Mouse (Mus musculus): ENCODE data around the gene Slc16a3. TPM values are rescaled to one million over a fixed set of nuclear protein-coding genes. Genes with fewer than 3 reads are reported as not detected.

Slc16a3 gene
- polyA plus RNA-seq, 1 experiment from 2014 or later, result 4.8 TPM

GRCm38 (mm10) chr11:120916477-120916876 lies 31.8 kb upstream of the Slc16a3 start:
- ATAC-seq (ENCODE audit: low FRiP score, low TSS enrichment), result no peak
- Histone ChIP-seq H3K4me3 (replicated peaks; ENCODE audit: low read depth, low read length) (no peak overlapping the region), H3K4me2 (ENCODE audit: low read length) (no peak overlapping the region), H3K27ac (replicated peaks; ENCODE audit: low read depth, low read length) (no peak overlapping the region), H3K27me3 (ENCODE audit: control insufficient read depth, insufficient read depth, low read length) (no peaks in the 10 kb centered on the region), H3K4me1 (ENCODE audit: control insufficient read depth, insufficient read depth, low read length) (no peaks in the 10 kb centered on the region), H3K36me3 (ENCODE audit: control insufficient read depth, insufficient read depth, low read length) (peaks cover 34% of the 10 kb centered on the region), H3K9me3 (ENCODE audit: control insufficient read depth, low read length) (no peaks in the 10 kb centered on the region), H3K9ac (replicated peaks; ENCODE audit: low read length) (no peak overlapping the region)
- WGBS, result 88% methylated on average over 3 of the region's 3 CpGs
- no peak for DNase-seq

GRCm38 (mm10) chr11:120917756-120918155 lies 30.5 kb upstream of the Slc16a3 start:
- no peak overlapping the region for H3K9ac ChIP-seq (replicated peaks; ENCODE audit: low read length)
- H3K4me2 ChIP-seq (ENCODE audit: low read length), result no peak overlapping the region
- 95% methylated on average over 5 of the region's 5 CpGs for WGBS
- no peak overlapping the region for H3K27ac ChIP-seq (replicated peaks; ENCODE audit: low read depth, low read length)
- no peak overlapping the region for H3K4me3 ChIP-seq (replicated peaks; ENCODE audit: low read depth, low read length)
- H3K27me3 ChIP-seq (ENCODE audit: control insufficient read depth, insufficient read depth, low read length), result no peaks in the 10 kb centered on the region
- H3K9me3 ChIP-seq (ENCODE audit: control insufficient read depth, low read length), result no peaks in the 10 kb centered on the region
- H3K36me3 ChIP-seq (ENCODE audit: control insufficient read depth, insufficient read depth, low read length), result peaks cover 34% of the 10 kb centered on the region
- no peak for DNase-seq
- H3K4me1 ChIP-seq (ENCODE audit: control insufficient read depth, insufficient read depth, low read length), result no peaks in the 10 kb centered on the region
- ATAC-seq (ENCODE audit: low FRiP score, low TSS enrichment), result no peak

DNA sequence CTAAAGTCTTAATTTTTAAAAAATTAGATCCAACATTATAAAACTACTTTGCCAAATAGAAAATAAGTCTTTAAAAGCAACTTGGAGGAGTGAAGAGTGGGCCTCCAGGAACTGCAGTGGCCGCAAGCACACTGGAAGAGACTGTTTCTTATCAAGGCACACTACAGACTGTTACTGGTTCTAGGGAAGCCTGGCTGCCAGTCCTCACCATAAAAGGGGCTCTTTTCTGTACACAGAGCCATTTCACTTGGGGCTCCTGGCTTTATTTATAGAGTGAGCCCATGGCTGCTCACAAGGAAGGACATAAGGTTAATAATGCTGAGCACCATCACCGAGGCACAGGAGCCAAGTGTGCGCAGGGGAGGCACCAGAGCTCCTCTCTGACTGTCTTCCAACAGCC lies 25.8 kb upstream of the Slc16a3 start:
- no peak for DNase-seq
- H3K36me3 ChIP-seq (ENCODE audit: control insufficient read depth, insufficient read depth, low read length), result peaks cover 26% of the 10 kb centered on the region
- WGBS, result 97% methylated on average over 3 of the region's 3 CpGs
- no peak overlapping the region for H3K9ac ChIP-seq (replicated peaks; ENCODE audit: low read length)
- H3K4me1 ChIP-seq (ENCODE audit: control insufficient read depth, insufficient read depth, low read length), result no peaks in the 10 kb centered on the region
- H3K27ac ChIP-seq (replicated peaks; ENCODE audit: low read depth, low read length), result no peak overlapping the region
- H3K4me3 ChIP-seq (replicated peaks; ENCODE audit: low read depth, low read length), result no peak overlapping the region
- no peaks in the 10 kb centered on the region for H3K27me3 ChIP-seq (ENCODE audit: control insufficient read depth, insufficient read depth, low read length)
- no peak overlapping the region for H3K4me2 ChIP-seq (ENCODE audit: low read length)
- H3K9me3 ChIP-seq (ENCODE audit: control insufficient read depth, low read length), result no peaks in the 10 kb centered on the region
- no peak for ATAC-seq (ENCODE audit: low FRiP score, low TSS enrichment)

- no peak for DNase-seq
- WGBS, result 92% methylated on average over 4 of the region's 4 CpGs
- ATAC-seq (ENCODE audit: low FRiP score, low TSS enrichment), result no peak
These were observed 19.8 kb upstream of the Slc16a3 start for GRCm38 (mm10) chr11:120928468-120928867.

GRCm38 (mm10) chr11:120931479-120931878 lies 16.8 kb upstream of the Slc16a3 start:
- no peak overlapping the region for H3K9ac ChIP-seq (replicated peaks; ENCODE audit: low read length)
- 96% methylated on average over 4 of the region's 4 CpGs for WGBS
- H3K4me2 ChIP-seq (ENCODE audit: low read length), result no peak overlapping the region
- H3K27me3 ChIP-seq (ENCODE audit: control insufficient read depth, insufficient read depth, low read length), result no peaks in the 10 kb centered on the region
- H3K4me3 ChIP-seq (replicated peaks; ENCODE audit: low read depth, low read length), result no peak overlapping the region
- H3K27ac ChIP-seq (replicated peaks; ENCODE audit: low read depth, low read length), result no peak overlapping the region
- DNase-seq (no peak), ATAC-seq (ENCODE audit: low FRiP score, low TSS enrichment) (no peak)
- no peaks in the 10 kb centered on the region for H3K4me1 ChIP-seq (ENCODE audit: control insufficient read depth, insufficient read depth, low read length)
- H3K9me3 ChIP-seq (ENCODE audit: control insufficient read depth, low read length), result no peaks in the 10 kb centered on the region
- H3K36me3 ChIP-seq (ENCODE audit: control insufficient read depth, insufficient read depth, low read length), result no peaks in the 10 kb centered on the region

More at GRCm38 (mm10) chr11:120928468-120928867, 19.8 kb upstream of the Slc16a3 start:
- Histone ChIP-seq H3K9ac (replicated peaks; ENCODE audit: low read length) (no peak overlapping the region), H3K4me3 (replicated peaks; ENCODE audit: low read depth, low read length) (no peak overlapping the region), H3K27ac (replicated peaks; ENCODE audit: low read depth, low read length) (no peak overlapping the region), H3K36me3 (ENCODE audit: control insufficient read depth, insufficient read depth, low read length) (0 out of 2 replicates have a peak, but pooled peaks cover 2% of the 10 kb centered on the region), H3K9me3 (ENCODE audit: control insufficient read depth, low read length) (no peaks in the 10 kb centered on the region), H3K4me2 (ENCODE audit: low read length) (no peak overlapping the region), H3K27me3 (ENCODE audit: control insufficient read depth, insufficient read depth, low read length) (no peaks in the 10 kb centered on the region), H3K4me1 (ENCODE audit: control insufficient read depth, insufficient read depth, low read length) (no peaks in the 10 kb centered on the region)

DNA sequence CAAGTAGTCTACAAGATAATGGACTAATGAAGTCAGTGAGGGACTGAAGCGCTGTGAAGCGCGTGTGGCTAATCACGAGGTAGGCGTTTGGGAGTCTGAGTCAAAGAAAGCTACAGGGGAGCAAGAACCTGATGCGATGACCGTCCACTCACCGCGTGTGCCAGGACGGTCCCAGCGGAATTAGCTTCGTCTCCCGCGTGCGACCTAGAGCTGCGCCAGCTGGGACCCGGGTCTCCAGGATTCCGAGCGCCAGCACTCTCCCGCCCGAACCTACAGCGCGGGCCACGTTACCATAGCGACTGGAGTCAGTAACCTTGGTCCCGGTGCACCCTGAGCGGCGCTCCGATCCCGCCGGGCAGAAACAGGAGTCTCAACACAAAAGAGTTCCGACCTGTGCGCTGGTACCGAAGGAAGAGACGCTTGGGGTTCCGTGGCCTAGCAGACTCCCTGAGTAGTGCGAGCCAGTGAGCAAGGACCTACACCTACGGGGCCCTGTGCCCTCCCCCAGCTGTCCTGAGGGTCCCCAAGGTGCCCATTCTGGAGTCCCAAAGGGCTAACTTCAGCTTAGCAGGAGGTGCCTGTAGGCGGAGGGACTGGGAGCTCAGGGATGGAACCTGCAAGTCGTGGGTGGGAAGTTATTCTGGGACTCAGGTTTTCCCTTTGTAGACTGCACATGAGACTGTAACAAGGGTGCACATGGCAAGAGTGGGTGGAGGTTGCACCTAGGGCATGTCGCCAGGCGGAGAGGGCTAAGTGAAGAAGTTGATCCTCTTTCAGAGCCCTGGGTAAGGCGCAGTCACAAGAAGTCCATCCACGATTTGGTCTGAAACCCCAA lies 15.5 kb upstream of the Slc16a3 start, which contains the start of gene Ccdc57:
TSS of gene Ccdc57 (minus strand) at position 309 of the 835 bp plus-strand sequence.
- H3K9me3 ChIP-seq (ENCODE audit: control insufficient read depth, low read length), result no peaks in the 10 kb centered on the region
- no peaks in the 10 kb centered on the region for H3K36me3 ChIP-seq (ENCODE audit: control insufficient read depth, insufficient read depth, low read length)
- WGBS, result 8% methylated on average over 44 of the region's 44 CpGs
- peak within 1 kb of the TSS; percentile 67 for H3K4me3 ChIP-seq (replicated peaks; ENCODE audit: low read depth, low read length)
- 0 out of 2 replicates have a peak within 1 kb of the TSS, but pooled peaks have one; percentile 28 for H3K27ac ChIP-seq (replicated peaks; ENCODE audit: low read depth, low read length)
- DNase-seq (peak; percentile 94), ATAC-seq (ENCODE audit: low FRiP score, low TSS enrichment) (peak; percentile 84)
- H3K27me3 ChIP-seq (ENCODE audit: control insufficient read depth, insufficient read depth, low read length), result no peaks in the 10 kb centered on the region
- H3K9ac ChIP-seq (replicated peaks; ENCODE audit: low read length), result peak within 1 kb of the TSS; percentile 58
- peak within 1 kb of the TSS; percentile 66 for H3K4me2 ChIP-seq (ENCODE audit: low read length)
- H3K4me1 ChIP-seq (ENCODE audit: control insufficient read depth, insufficient read depth, low read length), result no peaks in the 10 kb centered on the region

DNA sequence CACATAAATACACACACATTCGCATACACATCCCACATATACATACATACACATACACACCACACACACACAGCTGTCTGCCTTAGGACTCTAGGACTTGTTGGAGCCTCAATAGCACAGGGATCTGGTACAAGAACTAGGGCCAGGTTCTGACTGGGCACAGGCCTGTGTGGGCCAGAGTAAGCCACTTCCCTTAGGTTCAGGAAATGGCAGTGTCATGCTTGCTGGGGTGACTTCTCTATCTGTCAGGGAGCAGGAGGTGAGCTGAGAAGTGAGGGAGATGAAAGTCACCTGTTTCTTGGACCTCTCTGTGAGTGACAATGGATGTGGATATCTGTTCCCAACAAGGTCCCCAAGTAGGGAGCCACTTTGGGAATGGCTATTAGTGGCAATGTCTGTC lies 10.3 kb upstream of the Slc16a3 start:
- Histone ChIP-seq H3K4me1 (ENCODE audit: control insufficient read depth, insufficient read depth, low read length) (no peaks in the 10 kb centered on the region), H3K4me2 (ENCODE audit: low read length) (no peak overlapping the region), H3K36me3 (ENCODE audit: control insufficient read depth, insufficient read depth, low read length) (no peaks in the 10 kb centered on the region), H3K9ac (replicated peaks; ENCODE audit: low read length) (no peak overlapping the region), H3K4me3 (replicated peaks; ENCODE audit: low read depth, low read length) (no peak overlapping the region), H3K27me3 (ENCODE audit: control insufficient read depth, insufficient read depth, low read length) (no peaks in the 10 kb centered on the region; the same call in 1 of the 2 replicates), H3K27ac (replicated peaks; ENCODE audit: low read depth, low read length) (no peak overlapping the region), H3K9me3 (ENCODE audit: control insufficient read depth, low read length) (no peaks in the 10 kb centered on the region)
- 94% methylated on average over 1 of the region's 1 CpGs for WGBS
- ATAC-seq (ENCODE audit: low FRiP score, low TSS enrichment) (no peak), DNase-seq (no peak)

DNA sequence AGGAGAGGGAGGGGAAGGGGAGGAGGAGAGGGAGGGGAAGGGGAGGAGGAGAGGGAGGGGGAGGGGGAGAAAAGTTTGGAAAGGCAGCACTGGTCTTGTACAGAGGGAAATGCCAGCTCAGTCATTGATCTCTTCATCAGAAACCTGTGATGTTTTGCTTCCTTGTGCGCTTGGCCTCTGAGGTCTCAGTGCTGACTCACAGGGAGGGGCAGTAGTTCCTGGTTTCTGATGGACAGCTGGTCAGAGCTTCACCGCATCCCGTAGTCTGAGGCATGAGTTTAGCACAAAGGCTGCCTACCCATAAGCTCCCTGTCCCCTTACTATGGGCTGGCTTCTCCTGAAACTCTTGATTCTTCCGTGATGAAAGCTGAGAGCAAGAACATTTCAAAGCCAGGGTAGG lies 9.5 kb upstream of the Slc16a3 start:
- Histone ChIP-seq H3K36me3 (ENCODE audit: control insufficient read depth, insufficient read depth, low read length) (no peaks in the 10 kb centered on the region), H3K4me3 (replicated peaks; ENCODE audit: low read depth, low read length) (no peak overlapping the region), H3K9me3 (ENCODE audit: control insufficient read depth, low read length) (no peaks in the 10 kb centered on the region), H3K27me3 (ENCODE audit: control insufficient read depth, insufficient read depth, low read length) (no peaks in the 10 kb centered on the region; the same call in 1 of the 2 replicates), H3K4me2 (ENCODE audit: low read length) (no peak overlapping the region), H3K9ac (replicated peaks; ENCODE audit: low read length) (no peak overlapping the region), H3K4me1 (ENCODE audit: control insufficient read depth, insufficient read depth, low read length) (no peaks in the 10 kb centered on the region), H3K27ac (replicated peaks; ENCODE audit: low read depth, low read length) (no peak overlapping the region)
- no peak for ATAC-seq (ENCODE audit: low FRiP score, low TSS enrichment)
- WGBS, result 54% methylated on average over 4 of the region's 4 CpGs
- DNase-seq, result no peak

Measured in midbrain, embryonic 14.5 days (tissue).